Mouse (Mus musculus): ENCODE results near the gene Catsper1. TPM values are rescaled to one million over a fixed set of nuclear protein-coding genes. Genes with fewer than 3 reads are reported as not detected.
A peak's percentile ranks its signal among the peaks of the same experiment; 100 is the strongest.

The Catsper1 gene
- polyA plus RNA-seq, 1 experiment from 2014 or later = not detected

DNA sequence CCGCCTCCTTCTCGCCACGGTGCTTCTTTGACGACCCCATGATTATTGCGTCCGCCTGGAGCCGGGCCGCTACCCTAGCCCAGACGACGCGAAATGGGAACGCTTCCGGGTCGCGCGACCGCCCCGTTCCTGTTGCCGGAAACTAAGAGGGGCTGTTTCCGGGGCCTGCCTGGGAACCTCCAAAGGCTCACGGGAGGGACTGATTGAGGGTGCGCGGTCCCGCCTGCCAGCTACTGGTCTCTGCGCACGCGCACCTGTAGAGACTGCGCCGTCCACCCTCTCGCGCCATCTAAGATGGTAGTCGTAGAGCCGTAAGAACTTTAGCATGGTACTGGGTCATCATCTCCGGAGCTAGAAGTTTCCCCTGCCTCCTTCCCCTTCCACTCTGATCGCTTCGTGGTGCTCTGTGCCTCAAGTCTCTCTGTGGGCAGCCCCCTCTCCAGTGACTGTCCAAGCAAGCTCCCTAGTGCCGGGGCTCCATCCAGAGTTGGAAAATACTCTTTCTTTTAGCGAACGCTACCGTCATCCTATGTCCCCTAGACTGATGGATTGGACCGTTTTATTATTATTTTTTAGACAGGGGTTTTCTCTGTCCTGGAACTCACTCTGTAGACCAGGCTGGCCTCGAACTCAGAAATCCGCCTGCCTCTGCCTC, 53.2 kb downstream of the Catsper1 start, which contains the start of gene Sart1:
Sart1 (minus strand) TSS at position 116 of the 655 bp plus-strand sequence.
- WGBS = 2% methylated on average over 43 of the region's 43 CpGs
- Histone ChIP-seq H3K27ac (peak within 1 kb of the TSS; percentile 87), H3K4me1 (peaks cover 34% of the 10 kb centered on the region), H3K9ac (peak within 1 kb of the TSS; percentile 97), H3K9me3 (no peaks in the 10 kb centered on the region), H3K27me3 (replicated peaks) (no peaks in the 10 kb centered on the region), H3K4me3 (peak within 1 kb of the TSS; percentile 99), H3K36me3 (replicated peaks) (peaks cover 16% of the 10 kb centered on the region), H3K4me2 (peak within 1 kb of the TSS; percentile 93)
- ATAC-seq (replicated peaks) = peak; percentile 97

- Histone ChIP-seq H3K27me3 (replicated peaks) (no peaks in the 10 kb centered on the region), H3K4me1 (peaks cover 34% of the 10 kb centered on the region), H3K4me2 (peak overlapping the region; percentile 93), H3K9me3 (no peaks in the 10 kb centered on the region), H3K4me3 (peak overlapping the region; percentile 99), H3K9ac (no peak overlapping the region), H3K36me3 (replicated peaks) (peaks cover 8% of the 10 kb centered on the region; the same call in 1 of the 2 replicates), H3K27ac (no peak overlapping the region)
- WGBS = 62% methylated on average over 12 of the region's 12 CpGs
- ATAC-seq (replicated peaks) = no peak
These were observed 54.1 kb downstream of the Catsper1 start for GRCm38 (mm10) chr19:5389647-5390046.

DNA sequence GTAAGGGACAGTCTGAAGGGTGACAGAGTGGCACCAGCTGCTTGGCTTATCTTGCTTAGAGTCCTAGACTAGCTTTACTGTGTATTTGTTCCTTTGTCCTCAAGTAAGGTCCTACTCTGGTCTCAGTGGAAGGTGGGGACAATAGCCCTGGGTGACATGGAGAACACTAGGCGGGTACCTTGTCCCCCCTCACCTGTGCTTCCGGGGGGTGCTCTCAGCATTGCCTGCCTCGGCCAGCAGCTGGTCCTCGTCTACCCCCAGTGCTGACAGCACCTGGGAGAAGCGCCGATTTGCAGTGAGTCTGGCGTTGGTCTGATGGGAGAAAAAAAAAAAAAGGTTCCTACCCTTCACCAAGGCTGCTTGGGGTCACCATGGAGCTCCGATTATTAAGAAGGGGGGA, 54.9 kb downstream of the Catsper1 start:
- H3K36me3 ChIP-seq (replicated peaks) = peaks cover 3% of the 10 kb centered on the region; the same call in 1 of the 2 replicates
- H3K27me3 ChIP-seq (replicated peaks) = no peaks in the 10 kb centered on the region
- peaks cover 34% of the 10 kb centered on the region for H3K4me1 ChIP-seq
- H3K9ac ChIP-seq = no peak overlapping the region
- H3K4me2 ChIP-seq = no peak overlapping the region; the same call in 1 of the 2 replicates
- WGBS = 90% methylated on average over 8 of the region's 8 CpGs
- H3K27ac ChIP-seq = no peak overlapping the region
- no peak for ATAC-seq (replicated peaks)
- no peak overlapping the region for H3K4me3 ChIP-seq
- no peaks in the 10 kb centered on the region for H3K9me3 ChIP-seq

GRCm38 (mm10) chr19:5392892-5393291, 57.4 kb downstream of the Catsper1 start:
- no peak overlapping the region for H3K9ac ChIP-seq
- no peak for ATAC-seq (replicated peaks)
- H3K27me3 ChIP-seq (replicated peaks) = no peaks in the 10 kb centered on the region
- H3K27ac ChIP-seq = no peak overlapping the region
- no peak overlapping the region for H3K4me2 ChIP-seq
- no peaks in the 10 kb centered on the region for H3K9me3 ChIP-seq
- no peaks in the 10 kb centered on the region for H3K36me3 ChIP-seq (replicated peaks)
- peaks cover 17% of the 10 kb centered on the region for H3K4me1 ChIP-seq
- H3K4me3 ChIP-seq = no peak overlapping the region
- 62% methylated on average over 4 of the region's 4 CpGs for WGBS

Other genes with a start within 250 kb of the Catsper1 start
- gene Yif1a, start 247.2 kb upstream of the Catsper1 start, polyA plus RNA-seq (2015; fragmentation: Nextera tagmentation; extraction: Ambion mirVana) = 43.4 and 55.8 TPM in 2 replicates
- 480 and 492 TPM in 2 replicates for gene Cnih2, start 237.2 kb upstream of the Catsper1 start, polyA plus RNA-seq (2015; fragmentation: Nextera tagmentation; extraction: Ambion mirVana)
- gene Rab1b, start 228.7 kb upstream of the Catsper1 start, polyA plus RNA-seq (2015; fragmentation: Nextera tagmentation; extraction: Ambion mirVana) = 216 and 233 TPM in 2 replicates
- gene Klc2, start 217.2 kb upstream of the Catsper1 start, polyA plus RNA-seq (2015; fragmentation: Nextera tagmentation; extraction: Ambion mirVana) = 76.8 and 78.4 TPM in 2 replicates
- 55.3 and 55.7 TPM in 2 replicates for gene Pacs1, start 62.6 kb upstream of the Catsper1 start, polyA plus RNA-seq (2015; fragmentation: Nextera tagmentation; extraction: Ambion mirVana)
- gene Sf3b2, start 40.3 kb upstream of the Catsper1 start, polyA plus RNA-seq (2015; fragmentation: Nextera tagmentation; extraction: Ambion mirVana) = 350 and 352 TPM in 2 replicates
- 47.2 and 50.3 TPM in 2 replicates for gene Gal3st3, start 37.4 kb upstream of the Catsper1 start, polyA plus RNA-seq (2015; fragmentation: Nextera tagmentation; extraction: Ambion mirVana)
- 5.9 and 7.2 TPM in 2 replicates for gene Cst6, start 13.8 kb downstream of the Catsper1 start, polyA plus RNA-seq (2015; fragmentation: Nextera tagmentation; extraction: Ambion mirVana)
- gene Eif1ad, start 31.0 kb downstream of the Catsper1 start, polyA plus RNA-seq (2015; fragmentation: Nextera tagmentation; extraction: Ambion mirVana) = 43.6 and 43.8 TPM in 2 replicates
- gene Banf1, start 31.4 kb downstream of the Catsper1 start, polyA plus RNA-seq (2015; fragmentation: Nextera tagmentation; extraction: Ambion mirVana) = 307 and 337 TPM in 2 replicates
- gene Sart1, start 53.0 kb downstream of the Catsper1 start, polyA plus RNA-seq (2015; fragmentation: Nextera tagmentation; extraction: Ambion mirVana) = 72.5 and 77.3 TPM in 2 replicates
- not detected in 2 replicates for gene Tsga10ip, start 66.8 kb downstream of the Catsper1 start, polyA plus RNA-seq (2015; fragmentation: Nextera tagmentation; extraction: Ambion mirVana)
- gene Drap1, start 89.2 kb downstream of the Catsper1 start, polyA plus RNA-seq (2015; fragmentation: Nextera tagmentation; extraction: Ambion mirVana) = 291 and 296 TPM in 2 replicates
- 71.5 and 74.9 TPM in 2 replicates for gene AI837181, start 89.4 kb downstream of the Catsper1 start, polyA plus RNA-seq (2015; fragmentation: Nextera tagmentation; extraction: Ambion mirVana)
- 0.40 TPM in 1 of 2 replicates, not detected in the other for gene Fosl1, start 111.8 kb downstream of the Catsper1 start, polyA plus RNA-seq (2015; fragmentation: Nextera tagmentation; extraction: Ambion mirVana)
- 11.7 and 13.2 TPM in 2 replicates for gene Ccdc85b, start 122.2 kb downstream of the Catsper1 start, polyA plus RNA-seq (2015; fragmentation: Nextera tagmentation; extraction: Ambion mirVana)
- gene Fibp, start 124.9 kb downstream of the Catsper1 start, polyA plus RNA-seq (2015; fragmentation: Nextera tagmentation; extraction: Ambion mirVana) = 180 and 185 TPM in 2 replicates
- gene Ctsw, start 132.8 kb downstream of the Catsper1 start, polyA plus RNA-seq (2015; fragmentation: Nextera tagmentation; extraction: Ambion mirVana) = 5.4 and 6.5 TPM in 2 replicates
- gene Efemp2, start 138.2 kb downstream of the Catsper1 start, polyA plus RNA-seq (2015; fragmentation: Nextera tagmentation; extraction: Ambion mirVana) = 41.3 and 45.9 TPM in 2 replicates
- 54.3 and 60.2 TPM in 2 replicates for gene Mus81, start 152.7 kb downstream of the Catsper1 start, polyA plus RNA-seq (2015; fragmentation: Nextera tagmentation; extraction: Ambion mirVana)
- gene Cfl1, start 154.7 kb downstream of the Catsper1 start, polyA plus RNA-seq (2015; fragmentation: Nextera tagmentation; extraction: Ambion mirVana) = 3,624 and 3,631 TPM in 2 replicates
- 0.17 TPM in 1 of 2 replicates, not detected in the other for gene 1700020D05Rik, start 168.0 kb downstream of the Catsper1 start, polyA plus RNA-seq (2015; fragmentation: Nextera tagmentation; extraction: Ambion mirVana)
- 106 and 111 TPM in 2 replicates for gene Snx32, start 174.8 kb downstream of the Catsper1 start, polyA plus RNA-seq (2015; fragmentation: Nextera tagmentation; extraction: Ambion mirVana)
- gene Ovol1, start 224.9 kb downstream of the Catsper1 start, polyA plus RNA-seq (2015; fragmentation: Nextera tagmentation; extraction: Ambion mirVana) = 0.10 and 0.13 TPM in 2 replicates
- gene Ap5b1, start 232.3 kb downstream of the Catsper1 start, polyA plus RNA-seq (2015; fragmentation: Nextera tagmentation; extraction: Ambion mirVana) = 3.0 and 3.1 TPM in 2 replicates

Data from midbrain, embryonic 15.5 days (tissue).